Mouse (Mus musculus) monocyte, adult 5-6 weeks (primary cell): Measurements from ENCODE around the gene Abcf2. TPM values are rescaled to one million over a fixed set of nuclear protein-coding genes. Genes with fewer than 3 reads are reported as not detected.

Source experiments
- ATAC-seq: fragments of 153-309, 156-312 bp; replicated peaks from 2 replicates; pipeline ENCODE4 v1.8.0; 2017; ENCODE audit warnings: mild to moderate bottlenecking; ENCODE audit not compliant: low TSS enrichment, insufficient number of reproducible peaks, severe bottlenecking, poor library complexity, low FRiP score
- total RNA-seq: library from RNA; stranded (forward); fragments of 200-1000, 200-491, 200-594 nt; gene quantifications from 3 replicates; pipeline ENCODE4 v1.2.3, GENCODE M21; 2017

Gene Abcf2
- total RNA-seq, 1 experiment from 2014 or later, result 33.8 TPM

GRCm38 (mm10) chr5:24539571-24540296, 37.5 kb downstream of the Abcf2 start:
- no peak for ATAC-seq

- ATAC-seq, result no peak
Observed at GRCm38 (mm10) chr5:24537618-24538017, 39.6 kb downstream of the Abcf2 start.

DNA sequence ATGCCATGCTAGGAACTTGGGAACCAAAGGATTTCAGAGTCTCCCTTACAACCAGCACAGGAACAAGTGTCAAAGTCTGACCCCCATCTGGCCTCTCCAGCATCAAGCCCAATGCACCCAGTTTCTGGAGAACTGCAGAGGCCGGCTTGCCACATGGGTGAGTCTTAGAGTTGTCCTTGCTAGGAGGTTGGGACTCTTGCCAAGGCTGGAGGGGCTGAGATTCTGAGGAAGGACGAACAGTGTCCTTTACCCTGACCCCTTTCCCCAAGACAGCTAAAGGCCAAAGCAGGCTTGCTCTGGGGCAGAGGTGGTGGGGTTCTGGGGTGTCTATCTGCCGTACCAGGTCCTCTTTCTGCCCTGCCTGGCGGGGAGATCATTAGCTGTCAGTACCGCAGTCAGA, 40.8 kb downstream of the Abcf2 start:
- ATAC-seq, result no peak

- ATAC-seq, result no peak
Observed at GRCm38 (mm10) chr5:24535731-24536130, 41.5 kb downstream of the Abcf2 start.

DNA sequence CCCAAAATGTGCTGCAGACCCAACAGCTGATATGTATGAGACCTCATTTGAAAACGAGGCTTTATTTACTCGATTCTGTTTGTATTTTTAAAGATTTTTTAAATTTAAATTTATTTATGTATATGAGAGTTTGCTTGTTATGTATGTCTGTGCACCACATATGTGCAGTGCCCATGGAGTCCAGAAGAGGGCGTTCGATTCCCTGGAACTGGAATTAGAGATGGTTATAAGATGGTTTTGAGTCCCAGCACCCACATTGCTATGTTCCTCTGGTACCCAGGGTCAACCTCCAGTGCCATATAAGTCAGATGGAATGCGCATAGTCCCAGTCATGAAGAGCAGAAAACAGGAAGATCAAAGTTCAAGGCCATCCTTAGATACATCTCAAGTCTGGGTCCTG, 43.0 kb downstream of the Abcf2 start:
- ATAC-seq, result no peak

- ATAC-seq, result no peak
Observed at GRCm38 (mm10) chr5:24533391-24533790, 43.9 kb downstream of the Abcf2 start.

GRCm38 (mm10) chr5:24530042-24530689, 47.1 kb downstream of the Abcf2 start:
- ATAC-seq, result peak; percentile 98

DNA sequence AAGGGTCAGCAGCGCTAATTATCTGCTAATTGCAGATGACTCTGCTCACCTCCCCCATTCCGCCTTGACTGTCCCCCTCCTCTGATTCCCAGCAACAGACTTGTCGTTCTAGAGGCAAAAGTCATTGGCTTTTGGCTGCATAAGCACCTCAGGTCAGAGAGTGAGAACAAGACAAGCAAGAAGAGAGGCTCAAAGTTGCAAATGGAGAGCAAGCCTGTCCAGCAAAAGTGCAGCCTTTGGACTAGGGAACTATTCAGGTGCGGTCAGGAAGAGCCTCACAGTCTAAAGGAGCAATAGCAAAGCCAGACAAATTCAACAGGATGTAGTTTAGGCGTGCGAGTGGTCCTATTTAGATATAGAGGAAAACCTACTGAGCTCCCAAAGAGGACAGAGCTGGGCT, 49.5 kb downstream of the Abcf2 start:
- no peak for ATAC-seq

DNA sequence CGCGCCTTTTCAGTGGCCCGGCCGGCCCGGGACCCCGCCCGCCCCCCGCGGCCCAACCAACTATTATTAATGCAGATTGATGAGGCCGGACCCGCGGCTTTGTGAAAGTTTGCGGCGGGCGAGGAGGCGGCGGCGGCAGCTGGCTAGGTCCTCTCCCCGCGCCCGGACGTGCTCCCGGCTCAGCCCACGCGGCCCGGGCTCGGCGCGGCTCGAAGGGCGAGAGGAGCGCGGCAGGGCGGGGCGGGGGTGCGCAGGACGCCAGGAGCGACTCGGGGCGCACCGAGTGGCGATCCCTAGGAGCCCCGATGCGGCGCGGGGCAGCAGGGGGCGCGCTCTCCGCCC, 50.4 kb downstream of the Abcf2 start, which contains the start of gene Gbx1:
Gbx1 (minus strand) TSS at position 314 of the 342 bp plus-strand sequence.
- no peak for ATAC-seq

DNA sequence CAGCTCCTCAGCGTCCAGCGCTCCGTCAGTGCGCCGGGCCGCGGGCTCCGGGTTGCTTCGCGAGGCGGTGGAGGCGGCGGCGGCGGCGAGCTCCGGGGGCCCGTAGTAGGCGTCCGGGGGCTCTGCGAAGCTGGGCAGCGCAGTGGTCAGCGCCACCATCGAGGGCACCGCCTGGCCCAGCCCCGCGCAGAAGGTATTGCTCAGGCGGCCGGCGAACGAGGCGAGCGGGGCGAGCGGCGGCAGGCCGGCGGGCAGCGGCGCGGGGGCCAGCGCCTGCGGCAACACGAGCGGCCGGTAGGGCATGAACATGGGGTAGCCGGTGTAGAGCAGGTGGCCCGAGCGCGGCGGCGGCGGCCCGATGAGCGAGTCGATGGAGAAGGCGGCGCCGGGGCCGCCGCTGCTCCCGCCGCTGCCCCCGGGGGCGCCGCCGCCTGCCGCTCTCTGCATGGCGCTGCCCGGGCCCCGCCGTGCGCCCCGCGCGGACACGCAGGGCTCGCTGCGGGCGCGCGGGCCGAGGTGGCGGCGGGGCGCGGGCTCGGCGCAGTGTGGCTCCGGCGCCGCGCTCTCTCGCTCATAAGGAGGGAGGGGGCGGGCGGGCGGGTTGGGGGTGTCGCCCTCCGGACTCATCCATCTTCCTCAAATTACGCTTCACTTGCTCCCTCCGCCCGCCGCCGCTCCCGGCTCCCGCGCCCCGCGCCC, 50.9 kb downstream of the Abcf2 start:
- ATAC-seq, result no peak

- no peak for ATAC-seq
Observed at GRCm38 (mm10) chr5:24525360-24526189, 51.7 kb downstream of the Abcf2 start.

- no peak for ATAC-seq
Observed at GRCm38 (mm10) chr5:24524522-24524921, 52.7 kb downstream of the Abcf2 start.

- no peak for ATAC-seq
Observed at GRCm38 (mm10) chr5:24523806-24524205, 53.5 kb downstream of the Abcf2 start.

DNA sequence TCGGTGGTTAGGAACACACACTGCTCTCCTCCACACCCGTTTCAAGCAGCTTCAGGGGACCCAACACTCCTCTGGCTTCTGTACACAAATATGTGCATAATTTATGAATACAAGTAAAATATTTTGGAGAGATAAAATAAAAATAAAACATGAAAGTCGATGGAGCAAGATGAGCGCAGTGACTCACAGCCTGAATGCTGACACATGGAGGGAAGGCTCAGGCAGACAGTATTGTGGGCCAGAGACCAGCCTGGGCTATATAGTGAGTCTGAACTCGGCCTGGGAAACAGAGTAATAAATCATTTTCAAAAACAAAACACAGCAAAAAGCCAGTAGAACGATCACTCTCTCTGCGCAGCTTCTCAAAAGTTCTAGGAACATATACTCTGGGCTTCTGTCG, 55.9 kb downstream of the Abcf2 start:
- ATAC-seq, result no peak

Other genes starting within 250 kb of the Abcf2 start
- gene Kcnh2, start 225.9 kb downstream of the Abcf2 start, total RNA-seq, result 0.53 TPM in 1 of 3 replicates, not detected in the others
- 0.29 TPM in 1 of 3 replicates, not detected in the others for gene Nos3, start 212.7 kb downstream of the Abcf2 start, total RNA-seq
- gene Atg9b, start 185.3 kb downstream of the Abcf2 start, total RNA-seq, result 0.11 to 0.87 TPM in 2 of 3 replicates, not detected in the other
- gene Abcb8, start 183.8 kb downstream of the Abcf2 start, total RNA-seq, result 4.5 to 7.6 TPM (median 5.2 TPM) in 3 replicates
- gene Asic3, start 164.1 kb downstream of the Abcf2 start, total RNA-seq, result not detected in 3 replicates
- gene Cdk5, start 153.9 kb downstream of the Abcf2 start, total RNA-seq, result 19.3 to 30.9 TPM (median 26.0 TPM) in 3 replicates
- 20.1 to 60.8 TPM (median 32.2 TPM) in 3 replicates for gene Slc4a2, start 153.6 kb downstream of the Abcf2 start, total RNA-seq
- 17.1 to 27.5 TPM (median 26.9 TPM) in 3 replicates for gene Fastk, start 132.2 kb downstream of the Abcf2 start, total RNA-seq
- gene Tmub1, start 129.6 kb downstream of the Abcf2 start, total RNA-seq, result 11.8 to 33.4 TPM (median 26.8 TPM) in 3 replicates
- 30.5 to 41.8 TPM (median 34.6 TPM) in 3 replicates for gene Agap3, start 125.3 kb downstream of the Abcf2 start, total RNA-seq
- gene Gbx1, start 50.3 kb downstream of the Abcf2 start, total RNA-seq, result not detected in 3 replicates
- gene Asb10, start 36.5 kb downstream of the Abcf2 start, total RNA-seq, result not detected in 3 replicates
- gene 4931409K22Rik, start 20.7 kb downstream of the Abcf2 start, total RNA-seq, result not detected in 3 replicates
- gene Chpf2, start 9.3 kb upstream of the Abcf2 start, total RNA-seq, result 13.2 to 33.8 TPM (median 15.2 TPM) in 3 replicates
- gene Smarcd3, start 46.9 kb upstream of the Abcf2 start, total RNA-seq, result 1.3 to 8.1 TPM (median 3.0 TPM) in 3 replicates
- gene Nub1, start 108.1 kb upstream of the Abcf2 start, total RNA-seq, result 108 to 119 TPM (median 113 TPM) in 3 replicates
- 0.21 to 1.6 TPM in 2 of 3 replicates, not detected in the other for gene Wdr86, start 153.3 kb upstream of the Abcf2 start, total RNA-seq
- gene Crygn, start 180.5 kb upstream of the Abcf2 start, total RNA-seq, result 21.0 TPM in 1 of 3 replicates, not detected in the others